Mouse (Mus musculus): ENCODE results near the gene Zfp428.

Gene Zfp428

DNA sequence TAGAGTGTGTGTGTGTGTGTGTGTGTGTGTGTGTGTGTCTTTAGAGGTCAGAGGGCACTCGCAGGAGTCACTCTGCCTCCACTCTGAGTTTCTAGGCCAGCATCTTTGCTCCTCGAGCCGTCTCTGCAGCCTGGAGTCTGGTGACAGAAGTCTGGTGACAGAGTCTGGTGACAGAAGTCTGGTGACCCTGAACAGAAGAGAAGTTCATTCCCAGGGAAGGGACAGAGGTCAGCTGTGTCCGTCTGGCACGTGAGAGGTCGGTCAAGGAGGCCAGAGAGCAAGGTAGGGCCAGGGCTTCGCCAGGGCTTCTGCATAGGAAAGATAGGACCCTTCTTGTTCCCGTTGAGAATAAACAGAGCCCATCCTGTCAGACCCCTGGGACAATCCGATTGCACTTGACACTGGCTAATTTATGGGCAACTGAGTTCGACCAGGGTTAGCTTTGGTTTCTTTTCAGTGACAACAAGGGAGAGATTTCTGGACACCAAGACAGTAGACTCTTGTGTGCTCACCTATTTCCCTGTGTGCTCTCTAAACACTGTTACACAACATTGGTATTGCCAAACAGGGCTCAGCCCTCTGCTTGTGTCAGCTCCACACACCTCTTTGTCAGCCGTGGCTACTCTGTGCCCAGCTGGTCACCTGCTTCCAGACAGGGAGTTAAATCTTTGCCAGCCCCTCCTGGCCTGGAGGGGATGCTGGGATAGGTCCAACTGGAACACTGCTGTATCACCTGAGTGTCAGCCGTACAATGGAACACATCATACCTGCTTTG, 45.4 kb downstream of the Zfp428 start:
- DNase-seq (ENCODE audit: low read depth) = no peak

DNA sequence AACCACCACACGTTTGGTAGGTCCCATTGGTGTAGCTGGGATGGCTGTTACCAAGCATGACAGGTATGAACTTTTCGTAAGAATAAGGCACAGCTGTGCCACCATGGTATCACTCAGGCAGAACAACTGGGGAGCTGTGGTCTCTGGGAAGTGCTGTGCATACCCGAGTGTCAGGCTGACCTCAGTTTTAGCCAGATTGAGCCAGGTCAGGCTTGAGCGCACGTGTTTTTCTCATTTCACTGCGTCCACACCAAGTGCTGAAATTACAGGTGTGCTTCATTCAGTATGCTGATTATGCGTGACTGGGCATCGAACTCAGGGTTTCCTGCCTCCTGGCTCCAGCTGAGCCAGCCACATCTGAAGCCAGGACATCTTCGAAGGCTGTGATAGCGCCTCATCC, 49.0 kb downstream of the Zfp428 start:
- no peak for DNase-seq (ENCODE audit: low read depth)

- DNase-seq (ENCODE audit: low read depth) = no peak
Observed at GRCm38 (mm10) chr7:24561450-24561849, 54.6 kb downstream of the Zfp428 start.

DNA sequence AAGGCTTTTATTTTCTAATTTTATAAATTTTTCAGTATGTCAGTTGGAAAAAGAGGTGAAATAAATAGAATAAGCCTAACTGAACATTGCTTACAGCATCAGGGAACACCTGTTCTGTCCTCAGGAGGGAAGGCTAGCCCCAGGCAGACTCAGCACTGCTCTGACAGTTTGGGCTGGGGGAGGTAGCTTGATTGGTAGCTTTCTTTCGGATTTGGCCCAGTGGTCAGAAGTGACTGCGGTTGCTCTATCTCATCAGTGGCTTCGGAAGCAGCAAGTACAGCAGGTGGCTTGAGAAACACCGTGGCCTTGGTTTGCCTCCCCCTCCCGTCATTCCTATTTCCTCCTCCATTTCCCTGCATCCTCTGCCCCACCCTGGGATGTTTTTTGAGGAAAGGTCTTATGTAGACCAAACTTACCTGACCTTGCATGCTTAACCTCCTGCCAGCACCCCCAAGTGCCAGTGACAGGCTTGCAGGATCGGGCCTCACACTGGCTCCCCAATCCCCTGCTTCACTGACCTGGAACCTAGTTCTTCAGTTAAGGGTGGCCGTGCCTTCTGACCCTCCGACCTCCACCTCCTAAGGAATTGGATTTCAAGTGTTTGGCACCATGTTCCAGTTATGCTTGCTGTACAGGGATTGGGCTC, 56.5 kb downstream of the Zfp428 start:
- no peak for DNase-seq (ENCODE audit: low read depth)

GRCm38 (mm10) chr7:24563837-24564206, 57.0 kb downstream of the Zfp428 start:
- DNase-seq (ENCODE audit: low read depth) = no peak

DNA sequence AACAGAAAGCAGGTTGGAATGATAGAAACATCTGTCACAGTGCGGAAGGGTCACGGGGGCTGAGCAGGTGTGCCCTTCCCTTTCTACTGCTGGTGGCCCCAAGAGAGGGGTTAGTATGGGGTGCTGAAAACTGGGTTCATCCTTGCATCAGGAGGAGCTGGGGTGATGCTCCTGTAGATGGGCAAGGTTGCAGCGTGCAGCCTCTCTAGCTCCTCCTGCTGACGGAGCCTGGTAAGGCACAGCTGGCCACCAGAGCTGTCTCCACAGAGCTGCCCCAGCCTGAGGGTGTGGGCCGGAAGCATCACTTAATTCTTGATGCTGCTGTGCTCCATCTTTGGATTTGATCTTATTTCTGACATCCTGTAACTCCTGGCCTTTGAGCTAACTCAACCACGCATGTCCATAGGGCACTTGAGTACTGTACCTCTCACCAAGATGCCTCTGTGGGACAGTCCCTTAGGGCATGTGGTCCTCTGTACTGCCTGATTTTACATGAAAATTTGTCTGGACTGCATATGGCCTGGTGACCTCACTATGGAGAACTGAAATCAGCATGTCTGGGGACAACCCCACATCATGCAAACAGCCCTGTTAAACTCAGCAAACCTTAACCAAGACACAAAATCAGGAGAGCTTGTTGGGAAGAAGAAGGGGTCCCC, 57.9 kb downstream of the Zfp428 start:
- no peak for DNase-seq (ENCODE audit: low read depth)
